Mouse (Mus musculus): ENCODE measurements around the gene Tspan5. TPM values are rescaled to one million over a fixed set of nuclear protein-coding genes. Genes with fewer than 3 reads are reported as not detected.

The Tspan5 gene
- polyA plus RNA-seq, 1 experiment from 2014 or later: 38.7 TPM

GRCm38 (mm10) chr3:138877741-138878140, 135.7 kb downstream of the Tspan5 start:
- H3K9ac ChIP-seq (ENCODE audit: low read depth, low read length): no peak overlapping the region
- no peak overlapping the region for H3K27ac ChIP-seq (replicated peaks; ENCODE audit: low read depth, low read length)
- 51% methylated on average over 4 of the region's 4 CpGs for whole genome bisulfite sequencing
- H3K4me3 ChIP-seq (ENCODE audit: low read depth, low read length): no peak overlapping the region
- no peak overlapping the region for H3K4me2 ChIP-seq (ENCODE audit: low read depth, low read length)
- no peaks in the 10 kb centered on the region for H3K9me3 ChIP-seq (ENCODE audit: control insufficient read depth, low read length)
- no peaks in the 10 kb centered on the region for H3K27me3 ChIP-seq (replicated peaks; ENCODE audit: control insufficient read depth, insufficient read depth, low read length)
- H3K36me3 ChIP-seq (ENCODE audit: control insufficient read depth, insufficient read depth, low read length): no peaks in the 10 kb centered on the region
- ATAC-seq (ENCODE audit: low read depth) (no peak), DNase-seq (ENCODE audit: low spot score) (no peak)
- 0 out of 2 replicates have a peak, but pooled peaks cover 7% of the 10 kb centered on the region for H3K4me1 ChIP-seq (ENCODE audit: control insufficient read depth, insufficient read depth, low read length)

GRCm38 (mm10) chr3:138880999-138881724, 139.2 kb downstream of the Tspan5 start:
- no peaks in the 10 kb centered on the region; the same call in 1 of the 2 replicates for H3K36me3 ChIP-seq (ENCODE audit: control insufficient read depth, insufficient read depth, low read length)
- H3K27ac ChIP-seq (replicated peaks; ENCODE audit: low read depth, low read length): no peak overlapping the region
- H3K4me3 ChIP-seq (ENCODE audit: low read depth, low read length): no peak overlapping the region
- ATAC-seq (ENCODE audit: low read depth) (no peak), DNase-seq (ENCODE audit: low spot score) (no peak)
- H3K27me3 ChIP-seq (replicated peaks; ENCODE audit: control insufficient read depth, insufficient read depth, low read length): no peaks in the 10 kb centered on the region
- H3K9me3 ChIP-seq (ENCODE audit: control insufficient read depth, low read length): no peaks in the 10 kb centered on the region
- H3K4me1 ChIP-seq (ENCODE audit: control insufficient read depth, insufficient read depth, low read length): 0 out of 2 replicates have a peak, but pooled peaks cover 7% of the 10 kb centered on the region
- H3K4me2 ChIP-seq (ENCODE audit: low read depth, low read length): no peak overlapping the region
- no peak overlapping the region for H3K9ac ChIP-seq (ENCODE audit: low read depth, low read length)
- 81% methylated on average over 11 of the region's 11 CpGs for WGBS

GRCm38 (mm10) chr3:138881725-138882347, 139.8 kb downstream of the Tspan5 start:
- DNase-seq (ENCODE audit: low spot score): no peak
- no peak overlapping the region for H3K27ac ChIP-seq (replicated peaks; ENCODE audit: low read depth, low read length)

GRCm38 (mm10) chr3:138886121-138886520, 144.1 kb downstream of the Tspan5 start:
- H3K9me3 ChIP-seq (ENCODE audit: control insufficient read depth, low read length): no peaks in the 10 kb centered on the region
- H3K27ac ChIP-seq (replicated peaks; ENCODE audit: low read depth, low read length): no peak overlapping the region
- ATAC-seq (ENCODE audit: low read depth) (no peak), DNase-seq (ENCODE audit: low spot score) (no peak)
- H3K4me3 ChIP-seq (ENCODE audit: low read depth, low read length): no peak overlapping the region
- no peaks in the 10 kb centered on the region; the same call in 1 of the 2 replicates for H3K36me3 ChIP-seq (ENCODE audit: control insufficient read depth, insufficient read depth, low read length)
- no peak overlapping the region for H3K4me2 ChIP-seq (ENCODE audit: low read depth, low read length)
- H3K9ac ChIP-seq (ENCODE audit: low read depth, low read length): no peak overlapping the region
- WGBS: 87% methylated on average over 5 of the region's 5 CpGs
- no peaks in the 10 kb centered on the region for H3K27me3 ChIP-seq (replicated peaks; ENCODE audit: control insufficient read depth, insufficient read depth, low read length)
- peaks cover 10% of the 10 kb centered on the region; the same call in 1 of the 2 replicates for H3K4me1 ChIP-seq (ENCODE audit: control insufficient read depth, insufficient read depth, low read length)

More at GRCm38 (mm10) chr3:138881725-138882347, 139.8 kb downstream of the Tspan5 start:
- no peak for ATAC-seq (ENCODE audit: low read depth)
- 0 out of 2 replicates have a peak, but pooled peaks cover 6% of the 10 kb centered on the region for H3K4me1 ChIP-seq (ENCODE audit: control insufficient read depth, insufficient read depth, low read length)
- no peak overlapping the region for H3K9ac ChIP-seq (ENCODE audit: low read depth, low read length)
- WGBS: 78% methylated on average over 6 of the region's 6 CpGs
- H3K4me2 ChIP-seq (ENCODE audit: low read depth, low read length): no peak overlapping the region
- H3K36me3 ChIP-seq (ENCODE audit: control insufficient read depth, insufficient read depth, low read length): no peaks in the 10 kb centered on the region; the same call in 1 of the 2 replicates
- no peak overlapping the region for H3K4me3 ChIP-seq (ENCODE audit: low read depth, low read length)
- H3K27me3 ChIP-seq (replicated peaks; ENCODE audit: control insufficient read depth, insufficient read depth, low read length): no peaks in the 10 kb centered on the region
- H3K9me3 ChIP-seq (ENCODE audit: control insufficient read depth, low read length): no peaks in the 10 kb centered on the region

GRCm38 (mm10) chr3:138889214-138889613, 147.2 kb downstream of the Tspan5 start:
- H3K27me3 ChIP-seq (replicated peaks; ENCODE audit: control insufficient read depth, insufficient read depth, low read length): no peaks in the 10 kb centered on the region
- no peak overlapping the region for H3K4me3 ChIP-seq (ENCODE audit: low read depth, low read length)
- DNase-seq (ENCODE audit: low spot score) (no peak), ATAC-seq (ENCODE audit: low read depth) (no peak)
- no peak overlapping the region for H3K27ac ChIP-seq (replicated peaks; ENCODE audit: low read depth, low read length)
- H3K4me2 ChIP-seq (ENCODE audit: low read depth, low read length): peak overlapping the region; percentile 23; the same call in 1 of the 2 replicates
- WGBS: 34% methylated on average over 4 of the region's 4 CpGs
- H3K36me3 ChIP-seq (ENCODE audit: control insufficient read depth, insufficient read depth, low read length): no peaks in the 10 kb centered on the region; the same call in 1 of the 2 replicates
- no peaks in the 10 kb centered on the region for H3K9me3 ChIP-seq (ENCODE audit: control insufficient read depth, low read length)
- H3K4me1 ChIP-seq (ENCODE audit: control insufficient read depth, insufficient read depth, low read length): peaks cover 10% of the 10 kb centered on the region; the same call in 1 of the 2 replicates
- H3K9ac ChIP-seq (ENCODE audit: low read depth, low read length): no peak overlapping the region

GRCm38 (mm10) chr3:138889769-138890295, 147.8 kb downstream of the Tspan5 start:
- WGBS: 52% methylated on average over 10 of the region's 10 CpGs
- Histone ChIP-seq H3K27me3 (replicated peaks; ENCODE audit: control insufficient read depth, insufficient read depth, low read length) (no peaks in the 10 kb centered on the region), H3K27ac (replicated peaks; ENCODE audit: low read depth, low read length) (no peak overlapping the region), H3K9ac (ENCODE audit: low read depth, low read length) (no peak overlapping the region), H3K36me3 (ENCODE audit: control insufficient read depth, insufficient read depth, low read length) (no peaks in the 10 kb centered on the region; the same call in 1 of the 2 replicates), H3K9me3 (ENCODE audit: control insufficient read depth, low read length) (no peaks in the 10 kb centered on the region), H3K4me2 (ENCODE audit: low read depth, low read length) (no peak overlapping the region), H3K4me1 (ENCODE audit: control insufficient read depth, insufficient read depth, low read length) (peaks cover 10% of the 10 kb centered on the region; the same call in 1 of the 2 replicates), H3K4me3 (ENCODE audit: low read depth, low read length) (no peak overlapping the region)
- peak; percentile 38 for DNase-seq (ENCODE audit: low spot score)
- ATAC-seq (ENCODE audit: low read depth): no peak

GRCm38 (mm10) chr3:138893520-138893919, 151.5 kb downstream of the Tspan5 start:
- no peak overlapping the region for H3K4me2 ChIP-seq (ENCODE audit: low read depth, low read length)
- 54% methylated on average over 5 of the region's 5 CpGs for WGBS
- H3K27ac ChIP-seq (replicated peaks; ENCODE audit: low read depth, low read length): no peak overlapping the region; the same call in 1 of the 2 replicates
- H3K9ac ChIP-seq (ENCODE audit: low read depth, low read length): no peak overlapping the region
- H3K9me3 ChIP-seq (ENCODE audit: control insufficient read depth, low read length): no peaks in the 10 kb centered on the region
- no peak for DNase-seq (ENCODE audit: low spot score)
- no peaks in the 10 kb centered on the region for H3K27me3 ChIP-seq (replicated peaks; ENCODE audit: control insufficient read depth, insufficient read depth, low read length)
- peaks cover 10% of the 10 kb centered on the region; the same call in 1 of the 2 replicates for H3K4me1 ChIP-seq (ENCODE audit: control insufficient read depth, insufficient read depth, low read length)
- H3K4me3 ChIP-seq (ENCODE audit: low read depth, low read length): no peak overlapping the region
- H3K36me3 ChIP-seq (ENCODE audit: control insufficient read depth, insufficient read depth, low read length): peaks cover 14% of the 10 kb centered on the region
- ATAC-seq (ENCODE audit: low read depth): peak; percentile 30; the same call in 1 of the 2 replicates

- Histone ChIP-seq H3K4me1 (ENCODE audit: control insufficient read depth, insufficient read depth, low read length) (no peaks in the 10 kb centered on the region), H3K4me2 (ENCODE audit: low read depth, low read length) (no peak overlapping the region), H3K9me3 (ENCODE audit: control insufficient read depth, low read length) (peaks cover 3% of the 10 kb centered on the region; the same call in 1 of the 2 replicates), H3K9ac (ENCODE audit: low read depth, low read length) (no peak overlapping the region), H3K27ac (replicated peaks; ENCODE audit: low read depth, low read length) (no peak overlapping the region), H3K4me3 (ENCODE audit: low read depth, low read length) (no peak overlapping the region), H3K36me3 (ENCODE audit: control insufficient read depth, insufficient read depth, low read length) (peaks cover 27% of the 10 kb centered on the region), H3K27me3 (replicated peaks; ENCODE audit: control insufficient read depth, insufficient read depth, low read length) (no peaks in the 10 kb centered on the region)
- no peak for DNase-seq (ENCODE audit: low spot score)
- ATAC-seq (ENCODE audit: low read depth): no peak
- 85% methylated on average over 11 of the region's 11 CpGs for WGBS
Observed at GRCm38 (mm10) chr3:138897500-138897899, 155.5 kb downstream of the Tspan5 start.
